Mouse (Mus musculus) forebrain, embryonic 16.5 days (tissue): ENCODE results near the gene Cyp4f17. TPM values are rescaled to one million over a fixed set of nuclear protein-coding genes. Genes with fewer than 3 reads are reported as not detected.
"Not testable (repeated sequence)": the region's sequence is repeated elsewhere in the genome, so short reads cannot be mapped to it uniquely, and the experiment has no call there.

Experiments used
- ATAC-seq: fragments of 200-750 bp; cut with Nextera tagmentation; 2 replicates; pipeline ENCODE4 v1.8.0; 2017; ENCODE audit warnings: mild to moderate bottlenecking, moderate library complexity
- H3K27ac ChIP-seq: fragments of 300-500 bp; sonication (generic); 2 replicates; pipeline ENCODE4 v1.5.1; 2014; ENCODE audit warnings: low read length, control low read depth
- H3K27me3 ChIP-seq: fragments of 300-500 bp; sonication (generic); replicated peaks from 2 replicates; pipeline ENCODE4 v1.6.1; 2014; ENCODE audit warnings: low read length; ENCODE audit not compliant: control insufficient read depth, insufficient read depth
- H3K36me3 ChIP-seq: fragments of 300-500 bp; sonication (generic); 2 replicates; pipeline ENCODE4 v1.6.1; 2014; ENCODE audit not compliant: control insufficient read depth, insufficient read depth
- H3K4me1 ChIP-seq: fragments of 300-500 bp; sonication (generic); replicated peaks from 2 replicates; pipeline ENCODE4 v1.6.1; 2014; ENCODE audit warnings: low read length; ENCODE audit not compliant: control insufficient read depth, insufficient read depth
- H3K4me2 ChIP-seq: fragments of 300-500 bp; sonication (generic); 2 replicates; pipeline ENCODE4 v1.6.1; 2014; ENCODE audit warnings: mild to moderate bottlenecking, low read length, control low read depth
- H3K4me3 ChIP-seq: fragments of 300-500 bp; sonication (generic); replicated peaks from 2 replicates; pipeline ENCODE4 v1.5.1; 2014; ENCODE audit warnings: mild to moderate bottlenecking, low read length, control low read depth
- H3K9ac ChIP-seq: fragments of 300-500 bp; sonication (generic); replicated peaks from 2 replicates; pipeline ENCODE4 v1.6.1; 2014; ENCODE audit warnings: low read depth, low read length, control low read depth
- H3K9me3 ChIP-seq: fragments of 300-500 bp; sonication (generic); 2 replicates; pipeline ENCODE4 v1.6.1; 2016; ENCODE audit warnings: low read length; ENCODE audit not compliant: control insufficient read depth
- WGBS: fragments of 180-500 bp; shearing (Covaris S2); extraction: QIAGEN DNeasy Blood & Tissue Kit; methylation state at CpG from one replicate; pipeline ENCODE4 v1.1.7; 2014; 5-methylcytosine and 5-hydroxymethylcytosine counted together
- polyA plus RNA-seq: library from polyadenylated mRNA; unstranded; fragments of >200 nt; fragmentation: Nextera tagmentation; extraction: Ambion mirVana; gene quantifications from 2 replicates; pipeline ENCODE4 v1.2.1, GENCODE M21; 2015

Cyp4f17 gene
- polyA plus RNA-seq, 1 experiment from 2014 or later, result 8.9 TPM

GRCm38 (mm10) chr17:32521981-32522380 is 16.1 kb downstream of the Cyp4f17 start:
- ATAC-seq, result no peak
- WGBS, result 94% methylated on average over 5 of the region's 5 CpGs
- Histone ChIP-seq H3K9ac (no peak overlapping the region), H3K9me3 (no peaks in the 10 kb centered on the region), H3K4me2 (no peak overlapping the region), H3K36me3 (no peaks in the 10 kb centered on the region; the same call in 1 of the 2 replicates), H3K27me3 (no peaks in the 10 kb centered on the region), H3K4me3 (no peak overlapping the region), H3K27ac (no peak overlapping the region), H3K4me1 (no peaks in the 10 kb centered on the region)

- H3K27ac ChIP-seq, result no peak overlapping the region
- H3K9me3 ChIP-seq, result no peaks in the 10 kb centered on the region
- H3K9ac ChIP-seq, result no peak overlapping the region
- no peak overlapping the region for H3K4me3 ChIP-seq
- no peak for ATAC-seq
- no peaks in the 10 kb centered on the region for H3K27me3 ChIP-seq
- no peaks in the 10 kb centered on the region; the same call in 1 of the 2 replicates for H3K36me3 ChIP-seq
- no peak overlapping the region for H3K4me2 ChIP-seq
- no peaks in the 10 kb centered on the region for H3K4me1 ChIP-seq
- 91% methylated on average over 4 of the region's 4 CpGs for WGBS
Observed at GRCm38 (mm10) chr17:32522386-32522785, 16.5 kb downstream of the Cyp4f17 start.

DNA sequence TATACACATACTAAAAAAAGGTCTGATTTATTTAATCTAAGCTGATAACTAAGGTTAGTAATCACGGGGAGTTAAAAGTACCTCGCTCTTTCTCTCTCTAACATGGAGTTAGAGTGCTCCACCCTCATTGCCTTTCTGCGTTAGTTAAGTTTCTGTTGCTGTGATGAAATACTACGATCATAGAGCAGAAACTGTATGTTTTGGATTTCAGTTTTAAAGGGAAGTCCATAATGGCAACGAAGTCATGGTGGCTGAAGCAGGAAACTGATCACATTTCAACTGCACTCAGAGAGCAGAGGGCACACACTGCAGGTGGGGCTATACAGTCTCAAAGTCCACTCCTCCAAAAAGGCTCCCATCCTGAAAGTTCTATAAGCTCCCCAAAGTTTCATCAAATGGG is 17.0 kb downstream of the Cyp4f17 start:
- Histone ChIP-seq H3K4me1 (no peaks in the 10 kb centered on the region), H3K27me3 (no peaks in the 10 kb centered on the region), H3K4me2 (no peak overlapping the region), H3K9me3 (no peaks in the 10 kb centered on the region), H3K9ac (no peak overlapping the region), H3K36me3 (no peaks in the 10 kb centered on the region; the same call in 1 of the 2 replicates), H3K27ac (no peak overlapping the region), H3K4me3 (no peak overlapping the region)
- WGBS, result 85% methylated on average over 5 of the region's 5 CpGs
- no peak for ATAC-seq

GRCm38 (mm10) chr17:32523895-32524294 is 18.0 kb downstream of the Cyp4f17 start:
- WGBS, result 91% methylated on average over 11 of the region's 11 CpGs

GRCm38 (mm10) chr17:32526341-32526740 is 20.5 kb downstream of the Cyp4f17 start:
- not testable (repeated sequence) for H3K4me3 ChIP-seq, H3K4me1 ChIP-seq, ATAC-seq, H3K27ac ChIP-seq, H3K9me3 ChIP-seq, H3K27me3 ChIP-seq, H3K9ac ChIP-seq, H3K4me2 ChIP-seq, H3K36me3 ChIP-seq
- 100% methylated on average over 1 of the region's 1 CpGs for WGBS

More at GRCm38 (mm10) chr17:32523895-32524294, 18.0 kb downstream of the Cyp4f17 start:
- Histone ChIP-seq H3K36me3 (no peaks in the 10 kb centered on the region; the same call in 1 of the 2 replicates), H3K4me1 (0 out of 2 replicates have a peak, but pooled peaks cover 2% of the 10 kb centered on the region), H3K4me2 (no peak overlapping the region), H3K27me3 (no peaks in the 10 kb centered on the region), H3K9me3 (no peaks in the 10 kb centered on the region), H3K9ac (no peak overlapping the region), H3K4me3 (no peak overlapping the region), H3K27ac (no peak overlapping the region)
- ATAC-seq, result no peak

DNA sequence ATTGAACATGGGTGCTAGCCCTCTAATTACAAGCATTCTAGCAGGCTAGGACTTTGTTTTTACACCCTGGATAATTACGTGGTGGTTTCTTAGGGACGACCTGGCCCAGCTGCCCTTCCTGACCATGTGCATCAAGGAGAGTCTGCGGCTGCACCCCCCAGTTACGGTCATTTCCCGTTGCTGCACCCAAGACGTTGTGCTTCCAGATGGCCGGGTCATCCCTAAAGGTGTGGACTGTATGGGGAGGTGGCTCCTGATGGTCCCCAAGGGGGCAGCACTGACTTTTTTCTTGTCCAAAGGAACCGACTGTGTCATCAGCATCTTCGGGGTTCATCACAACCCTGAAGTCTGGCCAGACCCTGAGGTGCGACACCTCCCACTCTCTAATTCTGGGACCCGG is 21.9 kb downstream of the Cyp4f17 start:
- WGBS, result 87% methylated on average over 11 of the region's 11 CpGs
- H3K4me3 ChIP-seq, result no peak overlapping the region
- H3K4me2 ChIP-seq, result no peak overlapping the region
- no peaks in the 10 kb centered on the region for H3K9me3 ChIP-seq
- no peak for ATAC-seq
- 0 out of 2 replicates have a peak, but pooled peaks cover 2% of the 10 kb centered on the region for H3K4me1 ChIP-seq
- no peak overlapping the region for H3K27ac ChIP-seq
- H3K36me3 ChIP-seq, result no peaks in the 10 kb centered on the region
- no peak overlapping the region for H3K9ac ChIP-seq
- H3K27me3 ChIP-seq, result no peaks in the 10 kb centered on the region

DNA sequence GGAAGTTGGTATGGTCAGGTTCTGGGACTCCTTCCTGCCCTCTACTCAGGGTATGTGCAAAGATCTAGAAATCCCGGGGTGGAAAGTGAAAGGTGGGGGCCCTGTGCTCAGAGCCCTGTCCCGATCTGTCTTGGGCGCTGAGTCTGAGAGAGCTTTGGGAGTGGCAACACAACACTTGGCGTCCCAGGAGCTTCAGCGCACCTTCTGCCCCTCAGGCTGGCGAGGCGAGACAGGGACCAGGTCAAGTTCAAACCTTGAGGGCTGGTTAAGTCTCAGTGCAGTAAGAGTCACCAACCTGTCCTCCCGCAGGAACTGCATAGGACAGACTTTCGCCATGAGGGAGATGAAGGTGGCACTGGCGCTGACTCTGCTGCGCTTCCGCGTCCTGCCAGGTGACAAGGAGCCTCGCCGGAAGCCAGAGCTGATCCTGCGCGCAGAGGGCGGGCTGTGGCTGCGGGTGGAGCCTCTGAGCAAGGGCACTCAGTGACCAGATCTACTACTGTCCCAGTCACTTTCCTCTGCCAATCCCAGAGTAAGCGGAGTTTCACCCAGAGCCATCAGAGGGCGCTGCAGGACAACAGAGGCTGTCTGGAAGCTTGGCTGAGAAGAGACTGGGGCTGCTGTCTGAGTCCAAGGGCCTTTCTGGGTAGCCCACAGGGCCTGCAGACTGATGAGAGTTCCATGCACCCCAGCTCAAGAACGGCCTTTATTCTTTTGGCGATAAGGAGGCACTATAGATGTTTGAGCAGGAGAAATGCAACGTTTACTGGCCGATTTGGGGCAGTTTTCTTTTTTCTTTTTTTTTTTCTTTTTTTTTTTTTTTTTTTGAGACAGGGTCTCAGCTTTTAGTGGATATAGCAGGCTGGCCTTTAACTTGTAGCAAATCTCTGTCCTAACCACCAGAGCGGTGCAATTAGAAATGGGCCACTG is 22.8 kb downstream of the Cyp4f17 start:
- Histone ChIP-seq H3K9ac (no peak overlapping the region), H3K4me3 (no peak overlapping the region), H3K4me2 (peak overlapping the region; percentile 25), H3K27me3 (no peaks in the 10 kb centered on the region), H3K9me3 (no peaks in the 10 kb centered on the region), H3K4me1 (0 out of 2 replicates have a peak, but pooled peaks cover 2% of the 10 kb centered on the region), H3K36me3 (no peaks in the 10 kb centered on the region), H3K27ac (no peak overlapping the region)
- WGBS, result 16% methylated on average over 26 of the region's 26 CpGs
- ATAC-seq, result peak; percentile 38; the same call in 1 of the 2 replicates

DNA sequence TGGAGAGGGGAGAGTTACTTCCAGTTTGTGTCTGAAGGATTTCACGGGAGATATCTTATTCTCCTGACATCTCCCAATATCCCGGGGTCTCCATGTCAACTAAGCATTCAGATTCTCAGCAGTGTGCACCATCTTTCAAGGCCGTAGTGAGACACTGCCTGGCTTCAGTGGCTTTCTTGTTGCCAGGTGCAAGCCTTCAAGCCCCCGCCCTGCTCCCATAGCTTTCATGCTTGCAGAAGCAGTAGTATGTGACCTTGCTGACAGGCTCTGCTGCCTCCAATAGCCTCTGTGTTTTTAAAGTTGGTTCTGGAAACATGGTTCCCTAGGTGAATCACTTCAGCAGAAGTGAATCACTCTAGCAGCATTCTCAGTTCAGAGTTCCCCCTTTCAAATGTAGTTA is 26.5 kb downstream of the Cyp4f17 start:
- not testable (repeated sequence) for ATAC-seq, H3K4me2 ChIP-seq, H3K9me3 ChIP-seq, H3K4me3 ChIP-seq, H3K9ac ChIP-seq, H3K27me3 ChIP-seq, H3K36me3 ChIP-seq, H3K27ac ChIP-seq
- H3K4me1 ChIP-seq, result peaks cover 12% of the 10 kb centered on the region
- WGBS, result 67% methylated on average over 4 of the region's 4 CpGs

DNA sequence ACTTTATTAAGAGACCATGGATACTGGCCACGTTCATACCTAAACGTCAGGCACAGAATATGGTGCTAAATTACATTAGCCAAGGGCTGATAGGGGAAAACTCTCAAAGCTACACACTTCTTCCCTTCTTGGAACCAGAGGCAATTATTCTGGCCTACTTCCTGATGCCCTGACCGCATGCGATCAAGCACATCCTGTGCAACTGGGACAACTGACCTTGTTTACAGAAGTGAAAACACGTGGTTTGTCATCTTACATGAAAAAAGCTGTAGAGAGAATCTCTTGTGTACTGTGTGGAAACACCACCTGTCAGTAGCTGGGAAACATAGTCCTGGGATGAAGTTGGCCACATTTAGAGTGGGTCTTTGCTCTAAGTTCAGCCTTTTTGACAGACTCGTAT is 28.2 kb downstream of the Cyp4f17 start:
- H3K4me2 ChIP-seq, result no peak overlapping the region
- H3K4me3 ChIP-seq, result no peak overlapping the region
- no peak overlapping the region for H3K27ac ChIP-seq
- no peak for ATAC-seq
- no peak overlapping the region for H3K9ac ChIP-seq
- peaks cover 9% of the 10 kb centered on the region for H3K4me1 ChIP-seq
- no peaks in the 10 kb centered on the region for H3K27me3 ChIP-seq
- H3K36me3 ChIP-seq, result no peaks in the 10 kb centered on the region
- H3K9me3 ChIP-seq, result no peaks in the 10 kb centered on the region
- WGBS, result 85% methylated on average over 6 of the region's 6 CpGs
